Mouse (Mus musculus) kidney, adult 2 months (tissue): Measurements from ENCODE around the gene Armcx2. TPM values are rescaled to one million over a fixed set of nuclear protein-coding genes. Genes with fewer than 3 reads are reported as not detected.
"Not testable (repeated sequence)": the region's sequence is repeated elsewhere in the genome, so short reads cannot be mapped to it uniquely, and the experiment has no call there.

Experiments used
- DNase-seq: peaks from one replicate; pipeline ENCODE4 v3.0.0; 2021
- H3K27ac ChIP-seq: fragments of 200-500 bp; 2 replicates; pipeline ENCODE4 v1.5.1; 2012; ENCODE audit warnings: low read depth, low read length, control low read depth, inconsistent platforms; ENCODE audit not compliant: insufficient read depth
- H3K27me3 ChIP-seq: fragments of 200-500 bp; replicated peaks from 2 replicates; pipeline ENCODE4 v1.6.1; 2012; ENCODE audit warnings: mild to moderate bottlenecking, moderate library complexity, low read length, inconsistent platforms; ENCODE audit not compliant: control insufficient read depth, insufficient read depth
- H3K36me3 ChIP-seq: fragments of 200-500 bp; 2 replicates; pipeline ENCODE4 v1.6.1; 2012; ENCODE audit warnings: mild to moderate bottlenecking, moderate library complexity, low read length, inconsistent platforms; ENCODE audit not compliant: control insufficient read depth, insufficient read depth
- H3K4me1 ChIP-seq: fragments of 200-500 bp; 2 replicates; pipeline ENCODE4 v1.6.1; 2011; ENCODE audit warnings: low read length; ENCODE audit not compliant: control insufficient read depth, insufficient read depth
- H3K4me3 ChIP-seq: fragments of 200-500 bp; 2 replicates; pipeline ENCODE4 v1.5.1; 2011; ENCODE audit warnings: mild to moderate bottlenecking, low read depth, low read length, control low read depth; ENCODE audit not compliant: insufficient read depth
- CTCF ChIP-seq: fragments of 200-500 bp; conservative IDR thresholded peaks from 2 replicates; pipeline ENCODE4 v1.5.1; 2011; ENCODE audit warnings: low read depth, mild to moderate bottlenecking, control low read depth, low read length, moderate library complexity, mixed read lengths; ENCODE audit not compliant: insufficient read depth, insufficient read length
- POLR2A ChIP-seq: fragments of 200-500 bp; IDR thresholded peaks from one replicate; pipeline ENCODE4 v1.6.1; 2011; ENCODE audit warnings: low read depth, low read length, control low read depth
- WGBS: fragments of 180-500 bp; shearing (Covaris S2); methylation state at CpG from one replicate; pipeline ENCODE4 v1.1.7; 2018; 5-methylcytosine and 5-hydroxymethylcytosine counted together
- polyA plus RNA-seq: library from polyadenylated mRNA; depleted of rRNA; stranded (reverse); fragments of >200 nt; gene quantifications from 2 replicates; pipeline ENCODE4 v1.2.3, GENCODE M21; 2012; rRNA removed

Gene Armcx2
- 8.7 and 9.0 TPM in 2 replicates for polyA plus RNA-seq

DNA sequence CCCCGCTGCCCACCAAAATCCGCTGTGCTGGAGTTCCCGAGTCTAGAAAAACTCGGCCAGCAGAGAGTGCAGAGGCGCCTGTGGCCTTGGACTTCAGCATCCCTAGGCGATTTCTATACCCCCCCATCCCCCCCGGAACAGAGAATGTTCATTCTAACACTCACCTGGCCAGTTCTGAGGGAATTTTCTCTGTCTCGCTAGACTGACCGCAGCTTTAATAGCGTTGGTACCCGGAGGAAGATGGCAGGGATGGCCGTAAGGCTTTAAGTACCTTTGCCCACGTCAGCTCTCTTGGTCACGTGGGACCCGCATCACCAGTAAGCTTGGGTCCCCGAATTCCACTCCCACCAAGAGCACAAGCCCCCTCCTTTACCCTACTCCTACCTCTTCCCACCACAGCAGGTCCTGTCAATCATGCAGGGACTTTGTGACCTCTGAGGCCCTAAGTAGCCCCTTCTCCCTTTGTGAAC is at the start of gene Armcx2:
Gene Armcx2, minus strand, starts transcription at position 467 of the 470 bp plus-strand sequence.
- no peaks in the 10 kb centered on the region for H3K36me3 ChIP-seq
- under 1% methylated on average over 16 of the region's 16 CpGs for WGBS
- peak within 1 kb of the TSS; percentile 65 for H3K4me3 ChIP-seq
- peak; percentile 42 for DNase-seq
- H3K4me1 ChIP-seq: no peaks in the 10 kb centered on the region
- TF ChIP-seq CTCF: no peak
- no peak for TF ChIP-seq POLR2A
- H3K27me3 ChIP-seq: no peaks in the 10 kb centered on the region
- no peak within 1 kb of the TSS for H3K27ac ChIP-seq

DNA sequence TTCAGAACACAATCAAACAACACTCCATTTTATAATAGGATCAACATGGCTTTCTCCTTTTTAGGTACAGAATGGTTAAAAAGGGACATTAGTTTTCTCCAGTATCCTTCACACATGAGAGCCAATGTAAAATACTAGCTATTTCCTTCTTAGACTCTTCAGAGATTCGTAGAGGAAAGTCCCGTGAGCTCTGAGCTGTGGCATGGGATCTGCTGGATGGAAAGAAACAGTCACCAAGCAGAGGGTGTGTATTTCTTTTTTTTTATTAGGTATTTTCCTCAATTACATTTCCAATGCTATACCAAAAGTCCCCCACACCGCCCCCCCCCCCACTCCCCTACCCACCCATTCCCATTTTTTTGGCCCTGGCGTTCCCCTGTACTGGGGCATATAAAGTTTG is 40.6 kb upstream of the Armcx2 start:
- TF ChIP-seq POLR2A (no peak), CTCF (no peak)
- 74% methylated on average over 4 of the region's 4 CpGs for WGBS
- Histone ChIP-seq H3K36me3 (no peaks in the 10 kb centered on the region), H3K27ac (no peak overlapping the region), H3K27me3 (no peaks in the 10 kb centered on the region), H3K4me3 (no peak overlapping the region), H3K4me1 (no peaks in the 10 kb centered on the region)
- no peak for DNase-seq

DNA sequence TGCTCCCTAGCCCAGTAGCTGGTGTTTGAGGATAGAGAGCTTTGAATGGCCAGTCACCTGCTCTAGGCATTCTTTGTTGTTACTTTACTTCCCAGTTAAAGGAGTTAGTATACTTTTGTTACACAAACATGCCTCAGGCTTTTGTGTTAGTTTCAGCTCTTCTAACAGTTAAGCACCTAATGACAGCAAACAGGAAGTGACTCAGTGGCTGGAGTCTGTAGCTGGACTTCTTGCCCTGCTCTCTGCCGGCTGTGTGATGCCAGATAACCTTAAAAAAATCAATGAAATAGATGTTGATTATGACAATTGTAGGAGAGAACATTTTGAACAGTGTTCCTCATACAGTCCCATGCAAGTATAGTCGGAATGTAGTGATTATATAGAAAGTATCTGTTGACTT is 35.4 kb upstream of the Armcx2 start:
- 47% methylated on average over 2 of the region's 2 CpGs for WGBS
- Histone ChIP-seq H3K36me3 (no peaks in the 10 kb centered on the region), H3K4me3 (no peak overlapping the region), H3K27ac (no peak overlapping the region), H3K27me3 (no peaks in the 10 kb centered on the region), H3K4me1 (no peaks in the 10 kb centered on the region)
- TF ChIP-seq CTCF: no peak
- TF ChIP-seq POLR2A: no peak
- no peak for DNase-seq

GRCm38 (mm10) chrX:134830508-134830907 is 21.5 kb upstream of the Armcx2 start:
- H3K4me3 ChIP-seq: no peak overlapping the region
- TF ChIP-seq POLR2A (no peak), CTCF (0 out of 2 replicates have a peak, but pooled peaks have one; percentile 5)

DNA sequence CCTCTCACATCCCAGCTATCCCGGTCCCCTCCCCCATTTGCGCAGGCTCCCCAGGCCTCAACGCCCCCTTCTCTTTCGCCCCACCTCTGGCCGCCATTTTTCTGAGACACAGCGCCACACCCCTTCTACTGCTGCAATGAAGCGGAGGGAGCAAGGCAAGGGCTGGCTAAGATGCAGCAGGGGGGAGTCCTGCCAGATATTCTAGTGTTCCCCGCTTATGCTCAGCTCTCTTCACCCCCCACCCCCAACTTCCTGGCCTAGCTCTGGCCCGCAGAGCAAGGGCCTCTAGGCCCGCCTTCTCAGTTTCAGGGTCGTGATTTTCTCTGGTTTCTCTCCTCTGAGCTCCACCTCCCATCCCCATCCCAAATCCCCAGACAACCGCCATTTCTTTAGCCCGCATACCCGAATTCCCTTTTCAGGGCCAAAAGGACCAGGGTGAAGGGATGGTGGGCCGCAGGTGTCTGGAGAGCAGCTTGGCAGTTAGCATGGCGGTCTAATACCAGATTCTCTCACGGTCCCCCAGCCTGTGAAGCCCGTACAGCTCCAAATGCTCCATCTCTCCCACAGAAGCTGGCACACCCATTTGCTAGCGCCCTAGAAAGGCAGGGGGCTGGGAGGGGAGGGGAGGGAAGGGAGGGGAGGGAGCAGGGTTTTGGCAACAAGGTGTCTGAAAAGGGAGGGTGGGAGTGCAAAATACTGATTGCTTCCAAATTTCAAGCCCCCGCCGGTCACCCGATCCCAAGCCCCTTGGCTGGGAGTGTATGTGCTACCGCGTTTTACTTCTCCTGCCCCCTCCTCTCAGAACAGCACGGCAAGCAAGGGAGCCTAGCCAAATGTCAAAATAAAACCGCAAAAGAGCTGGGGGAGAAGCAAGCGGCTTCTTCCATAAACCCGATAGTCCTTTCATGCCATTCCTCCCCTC is 927 bp downstream of the Armcx2 start:
- WGBS: 2% methylated on average over 28 of the region's 28 CpGs
- Histone ChIP-seq H3K4me1 (no peaks in the 10 kb centered on the region), H3K27ac (no peak overlapping the region), H3K4me3 (peak overlapping the region; percentile 65), H3K36me3 (no peaks in the 10 kb centered on the region), H3K27me3 (no peaks in the 10 kb centered on the region)
- TF ChIP-seq CTCF (no peak), POLR2A (no peak)
- DNase-seq: peak; percentile 4

More at GRCm38 (mm10) chrX:134830508-134830907, 21.5 kb upstream of the Armcx2 start:
- H3K27me3 ChIP-seq: no peaks in the 10 kb centered on the region
- H3K36me3 ChIP-seq: no peaks in the 10 kb centered on the region
- H3K4me1 ChIP-seq: no peaks in the 10 kb centered on the region
- no peak for DNase-seq
- H3K27ac ChIP-seq: no peak overlapping the region
- 46% methylated on average over 3 of the region's 3 CpGs for WGBS

DNA sequence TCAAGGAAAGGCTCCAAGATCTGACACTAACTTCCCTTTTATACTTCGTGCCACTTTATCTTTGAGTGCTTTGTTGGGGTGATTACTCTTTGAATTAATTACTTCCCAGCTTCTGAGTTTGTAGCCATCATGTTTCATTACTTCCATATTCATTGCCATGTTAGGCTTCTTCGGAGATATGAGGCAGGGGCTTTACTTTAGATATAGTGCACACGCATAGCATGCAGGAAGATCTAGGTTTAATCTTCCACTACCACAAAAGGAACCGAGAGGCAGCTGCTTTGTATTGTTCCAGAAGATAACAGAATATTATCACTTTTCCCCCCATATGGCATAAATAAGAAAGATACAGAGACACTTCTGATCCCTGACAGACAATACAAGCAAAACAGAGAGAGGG is 21.3 kb downstream of the Armcx2 start:
- WGBS: 82% methylated on average over 4 of the region's 4 CpGs
- TF ChIP-seq POLR2A: no peak
- TF ChIP-seq CTCF: no peak
- H3K4me3 ChIP-seq: no peak overlapping the region
- H3K27ac ChIP-seq: no peak overlapping the region
- H3K4me1 ChIP-seq: no peaks in the 10 kb centered on the region
- no peaks in the 10 kb centered on the region for H3K27me3 ChIP-seq
- no peaks in the 10 kb centered on the region for H3K36me3 ChIP-seq
- no peak for DNase-seq

- not testable (repeated sequence) for H3K4me3 ChIP-seq, H3K36me3 ChIP-seq, DNase-seq, H3K27me3 ChIP-seq, H3K4me1 ChIP-seq, H3K27ac ChIP-seq
- 31% methylated on average over 3 of the region's 4 CpGs for WGBS
These were observed 45.4 kb downstream of the Armcx2 start for GRCm38 (mm10) chrX:134763428-134764198.
